Mouse (Mus musculus) kidney, adult 2 months (tissue): ENCODE measurements around the gene Spag5. TPM values are rescaled to one million over a fixed set of nuclear protein-coding genes. Genes with fewer than 3 reads are reported as not detected.
"Not testable (repeated sequence)": the region's sequence is repeated elsewhere in the genome, so short reads cannot be mapped to it uniquely, and the experiment has no call there.

ENCODE experiments used
- DNase-seq: peaks from one replicate; pipeline ENCODE4 v3.0.0; 2021
- H3K27ac ChIP-seq: fragments of 200-500 bp; 2 replicates; pipeline ENCODE4 v1.5.1; 2012; ENCODE audit warnings: low read depth, low read length, control low read depth, inconsistent platforms; ENCODE audit not compliant: insufficient read depth
- H3K27me3 ChIP-seq: fragments of 200-500 bp; replicated peaks from 2 replicates; pipeline ENCODE4 v1.6.1; 2012; ENCODE audit warnings: mild to moderate bottlenecking, moderate library complexity, low read length, inconsistent platforms; ENCODE audit not compliant: control insufficient read depth, insufficient read depth
- H3K36me3 ChIP-seq: fragments of 200-500 bp; 2 replicates; pipeline ENCODE4 v1.6.1; 2012; ENCODE audit warnings: mild to moderate bottlenecking, moderate library complexity, low read length, inconsistent platforms; ENCODE audit not compliant: control insufficient read depth, insufficient read depth
- H3K4me1 ChIP-seq: fragments of 200-500 bp; 2 replicates; pipeline ENCODE4 v1.6.1; 2011; ENCODE audit warnings: low read length; ENCODE audit not compliant: control insufficient read depth, insufficient read depth
- H3K4me3 ChIP-seq: fragments of 200-500 bp; 2 replicates; pipeline ENCODE4 v1.5.1; 2011; ENCODE audit warnings: mild to moderate bottlenecking, low read depth, low read length, control low read depth; ENCODE audit not compliant: insufficient read depth
- CTCF ChIP-seq: fragments of 200-500 bp; conservative IDR thresholded peaks from 2 replicates; pipeline ENCODE4 v1.5.1; 2011; ENCODE audit warnings: low read depth, mild to moderate bottlenecking, control low read depth, low read length, moderate library complexity, mixed read lengths; ENCODE audit not compliant: insufficient read depth, insufficient read length
- POLR2A ChIP-seq: fragments of 200-500 bp; IDR thresholded peaks from one replicate; pipeline ENCODE4 v1.6.1; 2011; ENCODE audit warnings: low read depth, low read length, control low read depth
- WGBS: fragments of 180-500 bp; shearing (Covaris S2); methylation state at CpG from one replicate; pipeline ENCODE4 v1.1.7; 2018; 5-methylcytosine and 5-hydroxymethylcytosine counted together
- polyA plus RNA-seq: library from polyadenylated mRNA; depleted of rRNA; stranded (reverse); fragments of >200 nt; gene quantifications from 2 replicates; pipeline ENCODE4 v1.2.3, GENCODE M21; 2012

The Spag5 gene
- polyA plus RNA-seq, 1 experiment, result 15.0 TPM

- 85% methylated on average over 13 of the region's 13 CpGs for WGBS
- H3K36me3 ChIP-seq, result peaks cover 31% of the 10 kb centered on the region
- H3K27me3 ChIP-seq, result no peaks in the 10 kb centered on the region
These were observed 29.3 kb upstream of the Spag5 start for GRCm38 (mm10) chr11:78271986-78272385.

GRCm38 (mm10) chr11:78275596-78275995 is 25.7 kb upstream of the Spag5 start:
- WGBS, result 97% methylated on average over 1 of the region's 1 CpGs
- Histone ChIP-seq H3K27me3 (no peaks in the 10 kb centered on the region), H3K27ac (no peak overlapping the region), H3K4me3 (no peak overlapping the region), H3K36me3 (peaks cover 32% of the 10 kb centered on the region), H3K4me1 (no peaks in the 10 kb centered on the region)
- no peak for TF ChIP-seq POLR2A
- TF ChIP-seq CTCF, result no peak
- no peak for DNase-seq

More at GRCm38 (mm10) chr11:78271986-78272385, 29.3 kb upstream of the Spag5 start:
- DNase-seq, result no peak
- no peak overlapping the region for H3K27ac ChIP-seq
- no peak overlapping the region for H3K4me3 ChIP-seq
- no peaks in the 10 kb centered on the region for H3K4me1 ChIP-seq
- TF ChIP-seq CTCF (no peak), POLR2A (no peak)

GRCm38 (mm10) chr11:78276169-78276568 is 25.2 kb upstream of the Spag5 start:
- 97% methylated on average over 4 of the region's 4 CpGs for WGBS
- not testable (repeated sequence) for H3K4me3 ChIP-seq, H3K4me1 ChIP-seq, H3K27me3 ChIP-seq, DNase-seq, H3K27ac ChIP-seq
- peak; percentile 35; the same call in 1 of the 2 replicates for TF ChIP-seq CTCF
- peaks cover 32% of the 10 kb centered on the region for H3K36me3 ChIP-seq

GRCm38 (mm10) chr11:78278853-78279252 is 22.5 kb upstream of the Spag5 start:
- Histone ChIP-seq H3K36me3 (peaks cover 26% of the 10 kb centered on the region), H3K27ac (no peak overlapping the region), H3K27me3 (no peaks in the 10 kb centered on the region), H3K4me3 (no peak overlapping the region), H3K4me1 (no peaks in the 10 kb centered on the region)
- WGBS, result 74% methylated on average over 7 of the region's 7 CpGs
- TF ChIP-seq CTCF (no peak), POLR2A (no peak)
- no peak for DNase-seq

GRCm38 (mm10) chr11:78279586-78279985 is 21.7 kb upstream of the Spag5 start:
- Histone ChIP-seq H3K4me1 (no peaks in the 10 kb centered on the region), H3K4me3 (no peak overlapping the region), H3K36me3 (peaks cover 24% of the 10 kb centered on the region), H3K27me3 (no peaks in the 10 kb centered on the region), H3K27ac (no peak overlapping the region)
- TF ChIP-seq CTCF, result no peak
- TF ChIP-seq POLR2A, result no peak
- WGBS, result 79% methylated on average over 4 of the region's 4 CpGs
- DNase-seq, result no peak

GRCm38 (mm10) chr11:78289146-78289763 is 12.1 kb upstream of the Spag5 start:
- H3K4me1 ChIP-seq, result no peaks in the 10 kb centered on the region
- H3K4me3 ChIP-seq, result no peak overlapping the region
- peaks cover 26% of the 10 kb centered on the region for H3K36me3 ChIP-seq
- no peak overlapping the region for H3K27ac ChIP-seq
- no peaks in the 10 kb centered on the region for H3K27me3 ChIP-seq
- TF ChIP-seq POLR2A, result no peak
- no peak for TF ChIP-seq CTCF
- no peak for DNase-seq
- WGBS, result 80% methylated on average over 7 of the region's 7 CpGs

- peaks cover 16% of the 10 kb centered on the region for H3K36me3 ChIP-seq
These were observed 10.7 kb upstream of the Spag5 start, which contains the start of gene BC030499 for GRCm38 (mm10) chr11:78290654-78291053. Gene BC030499 (plus strand): TSS chr11:78290841.

GRCm38 (mm10) chr11:78294585-78294984 is 6.7 kb upstream of the Spag5 start:
- Histone ChIP-seq H3K27me3 (no peaks in the 10 kb centered on the region), H3K27ac (no peak overlapping the region), H3K4me3 (no peak overlapping the region), H3K36me3 (no peaks in the 10 kb centered on the region; the same call in 1 of the 2 replicates), H3K4me1 (no peaks in the 10 kb centered on the region)
- TF ChIP-seq POLR2A (no peak), CTCF (no peak)
- no peak for DNase-seq
- WGBS, result 81% methylated on average over 6 of the region's 6 CpGs

More at GRCm38 (mm10) chr11:78290654-78291053, 10.7 kb upstream of the Spag5 start, which contains the start of gene BC030499:
- Histone ChIP-seq H3K4me3 (no peak within 1 kb of the TSS), H3K27me3 (no peaks in the 10 kb centered on the region), H3K4me1 (no peaks in the 10 kb centered on the region), H3K27ac (no peak within 1 kb of the TSS)
- TF ChIP-seq CTCF, result no peak
- no peak for TF ChIP-seq POLR2A
- WGBS, result 89% methylated on average over 4 of the region's 4 CpGs
- DNase-seq, result no peak
